Mouse (Mus musculus) heart, embryonic 14.5 days (tissue): ENCODE data around the gene Larp4. TPM values are rescaled to one million over a fixed set of nuclear protein-coding genes. Genes with fewer than 3 reads are reported as not detected.

Experiments
- ATAC-seq: fragments of 200-750 bp; cut with Nextera tagmentation; 2 replicates; pipeline ENCODE4 v1.8.0; 2017; ENCODE audit warnings: low read depth, moderate TSS enrichment; ENCODE audit not compliant: insufficient number of reproducible peaks, insufficient read depth, low FRiP score
- H3K27ac ChIP-seq, 2 experiments: fragments of 200-500 bp in 1 of 2; fragments of 300-500 bp in 1 of 2; sonication (generic) in 1 of 2; replicated peaks in 1 of 2; 2 replicates each; pipeline ENCODE4 v1.5.1; 2012 to 2014; ENCODE audit warnings: low read depth in 2 of 2, low read length in 2 of 2, control low read depth in 1 of 2, mild to moderate bottlenecking in 1 of 2, mixed read lengths in 1 of 2; ENCODE audit not compliant: control insufficient read depth in 1 of 2, insufficient read depth in 1 of 2
- H3K27me3 ChIP-seq: fragments of 300-500 bp; sonication (generic); 2 replicates; pipeline ENCODE4 v1.6.1; 2014; ENCODE audit warnings: mild to moderate bottlenecking, low read length, control low read depth; ENCODE audit not compliant: control insufficient read depth, insufficient read depth
- H3K36me3 ChIP-seq: fragments of 300-500 bp; sonication (generic); 2 replicates; pipeline ENCODE4 v1.6.1; 2014; ENCODE audit warnings: mild to moderate bottlenecking, control low read depth, low read length, mixed read lengths; ENCODE audit not compliant: control insufficient read depth, insufficient read depth
- H3K4me1 ChIP-seq, 2 experiments: fragments of 200-500 bp in 1 of 2; fragments of 300-500 bp in 1 of 2; sonication (generic) in 1 of 2; 2 replicates each; pipeline ENCODE4 v1.6.1; 2012 to 2014; ENCODE audit warnings: low read length in 2 of 2, control low read depth in 1 of 2, mixed read lengths in 1 of 2; ENCODE audit not compliant: control insufficient read depth in 2 of 2, insufficient read depth in 2 of 2
- H3K4me2 ChIP-seq: fragments of 300-500 bp; sonication (generic); 2 replicates; pipeline ENCODE4 v1.6.1; 2014; ENCODE audit warnings: mild to moderate bottlenecking, low read length
- H3K4me3 ChIP-seq, 2 experiments: fragments of 200-500 bp in 1 of 2; fragments of 300-500 bp in 1 of 2; sonication (generic) in 1 of 2; 2 replicates each; pipeline ENCODE4 v1.5.1; 2012 to 2014; ENCODE audit warnings: low read length in 2 of 2, mild to moderate bottlenecking in 2 of 2, control low read depth in 1 of 2, low read depth in 1 of 2, moderate library complexity in 1 of 2; ENCODE audit not compliant: control insufficient read depth in 1 of 2, insufficient read depth in 1 of 2
- H3K9ac ChIP-seq: fragments of 300-500 bp; sonication (generic); 2 replicates; pipeline ENCODE4 v1.6.1; 2014; ENCODE audit warnings: mild to moderate bottlenecking, low read length
- H3K9me3 ChIP-seq: fragments of 300-500 bp; sonication (generic); 2 replicates; pipeline ENCODE4 v1.6.1; 2016; ENCODE audit warnings: low read length, control low read depth; ENCODE audit not compliant: control insufficient read depth
- WGBS: fragments of 180-500 bp; shearing (Covaris S2); extraction: QIAGEN DNeasy Blood & Tissue Kit; methylation state at CpG from one replicate; pipeline ENCODE4 v1.1.7; 2014; 5-methylcytosine and 5-hydroxymethylcytosine counted together
- polyA plus RNA-seq: library from polyadenylated mRNA; unstranded; fragments of >200 nt; fragmentation: Nextera tagmentation; extraction: Ambion mirVana; gene quantifications from 2 replicates; pipeline ENCODE4 v1.2.1, GENCODE M21; 2014

The Larp4 gene
- polyA plus RNA-seq, 1 experiment from 2014 or later = 33.4 TPM

DNA sequence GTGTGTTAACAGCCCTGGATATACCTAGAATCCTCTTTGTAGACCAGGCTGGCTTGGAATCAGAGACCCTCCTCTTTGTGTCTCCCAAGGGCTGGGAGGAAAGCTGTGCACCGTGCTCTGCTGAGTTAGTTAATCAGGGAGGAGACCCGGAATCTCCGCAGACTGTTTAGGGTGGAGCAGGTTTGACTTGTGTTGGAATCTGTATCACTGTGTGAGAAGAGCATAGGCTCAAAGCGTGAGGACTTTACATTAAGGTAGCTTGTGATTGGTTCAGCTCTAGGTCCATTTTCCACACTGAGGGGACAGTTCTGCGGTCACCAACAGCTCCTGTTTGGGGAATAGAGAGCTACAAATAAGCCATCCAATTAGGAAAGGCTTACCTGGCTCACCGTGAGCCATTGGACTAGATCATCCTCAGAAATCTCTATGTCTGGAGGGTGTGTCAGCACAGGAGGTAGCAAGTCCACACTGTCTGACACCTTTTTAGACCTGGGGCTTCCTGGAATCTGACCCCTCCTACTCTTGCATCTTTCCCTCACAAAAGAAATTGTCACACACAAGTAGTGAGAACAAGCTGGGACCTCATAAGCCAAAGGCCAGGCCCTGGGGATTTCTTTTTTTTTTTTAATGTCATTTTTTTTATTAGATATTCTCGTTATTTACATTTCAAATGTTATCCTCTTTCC, 89.9 kb downstream of the Larp4 start:
- Histone ChIP-seq H3K9ac (no peak overlapping the region), H3K4me2 (no peak overlapping the region), H3K4me3 (no peak overlapping the region), H3K9me3 (no peaks in the 10 kb centered on the region), H3K4me1 (peaks cover 5 to 11% of the 10 kb centered on the region in 2 experiments; a peak in 1 of 4 replicates), H3K27me3 (no peaks in the 10 kb centered on the region), H3K27ac (no peak overlapping the region), H3K36me3 (no peaks in the 10 kb centered on the region)
- WGBS = 64% methylated on average over 7 of the region's 7 CpGs
- ATAC-seq = no peak

DNA sequence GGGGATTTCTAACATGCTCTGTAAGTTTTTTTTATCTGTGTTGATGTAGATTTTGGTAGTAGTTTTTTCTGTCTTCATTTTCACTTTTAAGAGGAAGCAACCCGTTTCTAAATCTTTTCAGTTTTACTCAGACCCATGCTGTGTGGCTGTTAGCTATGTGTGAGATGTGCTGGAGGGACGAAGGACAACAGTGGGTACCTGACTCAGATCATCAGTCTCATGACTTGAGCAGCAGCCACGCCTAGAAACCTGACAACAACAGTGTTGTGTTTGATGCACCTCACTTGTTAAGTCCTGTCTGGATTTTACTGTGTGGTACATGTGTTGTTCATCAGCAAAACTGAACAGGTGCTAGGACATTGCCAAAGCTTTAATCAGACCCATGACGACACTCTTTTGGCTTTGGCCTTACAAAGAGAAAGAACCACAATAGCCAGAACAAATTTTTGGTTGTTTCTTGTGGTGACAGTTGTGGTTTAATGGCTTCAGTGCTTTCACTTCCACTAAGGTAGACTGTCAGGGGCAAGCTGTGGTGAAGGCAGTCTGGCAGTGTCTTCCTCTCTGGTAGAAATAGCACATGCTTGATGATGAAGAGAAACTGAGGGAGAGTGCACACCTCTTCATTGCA, 90.8 kb downstream of the Larp4 start:
- H3K9ac ChIP-seq = no peak overlapping the region
- no peaks in the 10 kb centered on the region for H3K27me3 ChIP-seq
- peaks cover 5 to 11% of the 10 kb centered on the region in 2 experiments; a peak in 1 of 4 replicates for H3K4me1 ChIP-seq
- H3K9me3 ChIP-seq = no peaks in the 10 kb centered on the region
- H3K27ac ChIP-seq = no peak overlapping the region
- no peak overlapping the region for H3K4me2 ChIP-seq
- H3K36me3 ChIP-seq = no peaks in the 10 kb centered on the region
- no peak overlapping the region for H3K4me3 ChIP-seq
- no peak for ATAC-seq
- 82% methylated on average over 4 of the region's 4 CpGs for WGBS

DNA sequence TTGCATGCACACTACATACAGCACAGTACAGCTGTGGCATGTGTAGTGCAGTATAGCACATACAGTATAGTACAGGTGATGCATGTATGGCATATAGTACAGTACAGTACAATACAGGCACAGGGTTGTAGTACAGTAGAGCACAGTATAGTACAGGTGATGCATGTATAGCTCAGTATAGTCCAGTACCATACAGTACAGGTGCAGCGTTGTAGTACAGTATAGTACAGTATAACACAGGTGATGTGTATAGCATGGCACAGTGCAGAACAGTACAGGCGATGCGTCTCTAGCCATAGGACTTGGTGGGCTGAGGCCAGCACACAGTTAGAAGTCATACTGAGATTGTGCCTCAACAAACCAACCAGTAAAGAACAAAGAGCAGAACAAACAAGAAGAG, 91.5 kb downstream of the Larp4 start:
- no peaks in the 10 kb centered on the region for H3K36me3 ChIP-seq
- no peak overlapping the region for H3K27ac ChIP-seq
- WGBS = 91% methylated on average over 3 of the region's 3 CpGs
- H3K4me1 ChIP-seq = peaks cover 5 to 15% of the 10 kb centered on the region in 2 experiments; a peak in 3 of 4 replicates
- H3K9me3 ChIP-seq = no peaks in the 10 kb centered on the region
- no peak overlapping the region for H3K4me3 ChIP-seq
- no peak overlapping the region for H3K9ac ChIP-seq
- H3K27me3 ChIP-seq = no peaks in the 10 kb centered on the region
- no peak for ATAC-seq
- no peak overlapping the region for H3K4me2 ChIP-seq

- no peak for ATAC-seq
- WGBS = 93% methylated on average over 13 of the region's 13 CpGs
- Histone ChIP-seq H3K27me3 (no peaks in the 10 kb centered on the region), H3K36me3 (no peaks in the 10 kb centered on the region), H3K4me1 (peaks cover 5 to 20% of the 10 kb centered on the region in 2 experiments; a peak in 3 of 4 replicates), H3K4me3 (no peak overlapping the region), H3K27ac (no peak overlapping the region), H3K9ac (no peak overlapping the region), H3K4me2 (no peak overlapping the region), H3K9me3 (no peaks in the 10 kb centered on the region)
These were observed 93.4 kb downstream of the Larp4 start for GRCm38 (mm10) chr15:100063229-100063773.

Other genes starting within 250 kb of the Larp4 start
- gene Cox14, start 244.4 kb upstream of the Larp4 start, polyA plus RNA-seq = 230 and 237 TPM in 2 replicates
- gene Cers5, start 197.2 kb upstream of the Larp4 start, polyA plus RNA-seq = 55.3 and 60.8 TPM in 2 replicates
- gene Lima1, start 94.6 kb upstream of the Larp4 start, polyA plus RNA-seq = 16.9 and 18.6 TPM in 2 replicates
- not detected in 2 replicates for gene Fam186a, start 3.0 kb upstream of the Larp4 start, polyA plus RNA-seq
- gene Dip2b, start 68.6 kb downstream of the Larp4 start, polyA plus RNA-seq = 20.2 and 20.3 TPM in 2 replicates